8 mouse cellular contexts compared by ENCODE assay signal in the genomic region with DNA sequence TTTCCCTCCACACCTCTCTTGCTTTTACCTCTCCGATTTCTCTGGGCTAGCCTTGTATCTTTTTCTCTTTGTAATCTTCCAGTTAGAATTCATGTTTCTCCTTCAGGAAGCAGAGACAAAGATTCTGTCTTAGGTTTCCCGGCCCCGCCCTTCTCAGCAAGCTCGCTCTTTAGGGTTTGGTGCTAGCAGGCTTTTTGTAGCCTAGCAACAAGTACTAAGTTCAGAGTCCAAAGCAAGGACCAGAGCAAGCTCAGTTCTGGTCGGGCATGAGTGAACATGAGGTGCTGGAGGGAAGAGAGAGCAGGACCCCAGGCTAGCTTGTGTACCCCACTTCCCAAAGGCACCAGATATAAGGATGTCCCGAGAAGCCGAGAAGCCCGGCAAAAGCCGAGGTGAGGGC.
A peak's percentile ranks its signal among the peaks of the same experiment; 100 is the strongest.
DNase-seq lines count a peak whose midpoint lies in the region; ATAC-seq and TF ChIP-seq lines count a peak whose summit lies in the region.
"Had no signal": no experiment of that assay in that cellular context is flagged by ENCODE, and none has a peak within 500 bp of the region (broad histone marks: within the 10 kb centered on the region; RNA-seq: fewer than 3 reads in every experiment).

No protein-coding gene starts in this region.

- TF ChIP-seq CTCF in E14TG2a.4 (conservative IDR thresholded peaks at IDR 0.05; ENCODE audit: low read length) = no peak

- H3K9ac ChIP-seq in hindbrain, embryonic 12.5 days = peak overlapping the region; percentile 65
- peak overlapping the region; percentile 48 for H3K9ac ChIP-seq in limb, embryonic 14.5 days (ENCODE audit: low read depth, low read length, severe bottlenecking)
- H3K9ac ChIP-seq in stomach, embryonic 16.5 days (ENCODE audit: low read length) = peak overlapping the region; percentile 51

- peak overlapping the region; percentile 74 for H3K4me2 ChIP-seq in hindbrain, embryonic 12.5 days (replicated peaks)
- H3K4me2 ChIP-seq in limb, embryonic 14.5 days (replicated peaks; ENCODE audit: low read depth, low read length, severe bottlenecking) = peak overlapping the region; percentile 58
- H3K4me2 ChIP-seq in stomach, embryonic 16.5 days (ENCODE audit: low read depth, low read length) = peak overlapping the region; percentile 58

- ATAC-seq in hindbrain, embryonic 12.5 days (ENCODE audit: low FRiP score) = no peak
- no peak; the same call in 1 of the 2 replicates for ATAC-seq in limb, embryonic 14.5 days (ENCODE audit: low FRiP score, low read depth)
- no peak for ATAC-seq in stomach, embryonic 16.5 days (ENCODE audit: insufficient read depth, low FRiP score)

- H3K4me3 ChIP-seq in E14TG2a.4 (replicated peaks; ENCODE audit: low read length) = peak overlapping the region; percentile 29; the same call in 1 of the 2 replicates
- peak overlapping the region; percentile 40 for H3K4me3 ChIP-seq in hindbrain, embryonic 12.5 days
- H3K4me3 ChIP-seq in limb, embryonic 14.5 days (replicated peaks; ENCODE audit: low read length) = peak overlapping the region; percentile 46
- peak overlapping the region; percentile 45 for H3K4me3 ChIP-seq in stomach, embryonic 16.5 days (replicated peaks; ENCODE audit: low read length)
- H3K4me3 ChIP-seq: myocyte had no signal

- peak overlapping the region; percentile 79 for H3K27ac ChIP-seq in hindbrain, embryonic 12.5 days
- no peak overlapping the region; the same call in 1 of the 2 replicates for H3K27ac ChIP-seq in limb, embryonic 14.5 days (replicated peaks; ENCODE audit: low read depth, low read length)
- no peak overlapping the region for H3K27ac ChIP-seq in stomach, embryonic 16.5 days (ENCODE audit: low read length)

- DNase-seq in MN1 (ENCODE audit: low spot score) = peak; percentile 40
- DNase-seq in limb, embryonic 14.5 days (ENCODE audit: low spot score) = no peak
- no peak for DNase-seq in ovary, postnatal 14 days (ENCODE audit: low spot score)
- DNase-seq in left cerebral cortex, adult 11 months (ENCODE audit: low spot score) = no peak

- H3K27me3 ChIP-seq in E14TG2a.4 (ENCODE audit: insufficient read depth, low read length) = peaks cover 21% of the 10 kb centered on the region
- peaks cover 31% of the 10 kb centered on the region for H3K27me3 ChIP-seq in hindbrain, embryonic 12.5 days
- H3K27me3 ChIP-seq in limb, embryonic 14.5 days (ENCODE audit: control insufficient read depth, insufficient read depth, low read length) = peaks cover 7% of the 10 kb centered on the region; the same call in 1 of the 2 replicates
- H3K27me3 ChIP-seq in stomach, embryonic 16.5 days (ENCODE audit: control insufficient read depth, insufficient read depth, low read length) = peaks cover 14% of the 10 kb centered on the region

- 7% methylated on average over 9 of the region's 9 CpGs for WGBS in hindbrain, embryonic 12.5 days
- 12% methylated on average over 9 of the region's 9 CpGs for WGBS in limb, embryonic 14.5 days
- 3% methylated on average over 9 of the region's 9 CpGs for WGBS in stomach, embryonic 16.5 days

- peaks cover 47% of the 10 kb centered on the region for H3K4me1 ChIP-seq in E14TG2a.4 (replicated peaks; ENCODE audit: low read depth, low read length)
- H3K4me1 ChIP-seq in hindbrain, embryonic 12.5 days = peaks cover 20% of the 10 kb centered on the region
- H3K4me1 ChIP-seq in limb, embryonic 14.5 days (ENCODE audit: control insufficient read depth, insufficient read depth, low read length) = peaks cover 3% of the 10 kb centered on the region; the same call in 1 of the 2 replicates
- H3K4me1 ChIP-seq in stomach, embryonic 16.5 days (ENCODE audit: control insufficient read depth, insufficient read depth, low read length) = no peaks in the 10 kb centered on the region

- no peak for TF ChIP-seq POLR2A in limb, embryonic 14.5 days (IDR thresholded peaks at IDR 0.05; ENCODE audit: borderline replicate concordance, extremely low read depth, insufficient read depth, insufficient read length)

- peaks cover 7% of the 10 kb centered on the region; the same call in 1 of the 2 replicates for H3K9me3 ChIP-seq in E14TG2a.4 (ENCODE audit: low read length)
- H3K9me3 ChIP-seq in hindbrain, embryonic 12.5 days (replicated peaks) = no peaks in the 10 kb centered on the region
- no peaks in the 10 kb centered on the region for H3K9me3 ChIP-seq in limb, embryonic 14.5 days (ENCODE audit: control insufficient read depth, low read length)
- H3K9me3 ChIP-seq in stomach, embryonic 16.5 days (replicated peaks; ENCODE audit: control insufficient read depth, low read length) = no peaks in the 10 kb centered on the region; the same call in 1 of the 2 replicates

- no peaks in the 10 kb centered on the region for H3K36me3 ChIP-seq in E14TG2a.4 (ENCODE audit: insufficient read depth, low read length)
- H3K36me3 ChIP-seq in hindbrain, embryonic 12.5 days = no peaks in the 10 kb centered on the region
- no peaks in the 10 kb centered on the region for H3K36me3 ChIP-seq in limb, embryonic 14.5 days (ENCODE audit: control insufficient read depth, insufficient read depth, low read length)
- no peaks in the 10 kb centered on the region for H3K36me3 ChIP-seq in stomach, embryonic 16.5 days (ENCODE audit: control insufficient read depth, insufficient read depth, low read length)
